Mouse (Mus musculus): ENCODE measurements around the gene Cyp2b13.
"Not testable (repeated sequence)": the region's sequence is repeated elsewhere in the genome, so short reads cannot be mapped to it uniquely, and the experiment has no call there.

The Cyp2b13 gene

DNA sequence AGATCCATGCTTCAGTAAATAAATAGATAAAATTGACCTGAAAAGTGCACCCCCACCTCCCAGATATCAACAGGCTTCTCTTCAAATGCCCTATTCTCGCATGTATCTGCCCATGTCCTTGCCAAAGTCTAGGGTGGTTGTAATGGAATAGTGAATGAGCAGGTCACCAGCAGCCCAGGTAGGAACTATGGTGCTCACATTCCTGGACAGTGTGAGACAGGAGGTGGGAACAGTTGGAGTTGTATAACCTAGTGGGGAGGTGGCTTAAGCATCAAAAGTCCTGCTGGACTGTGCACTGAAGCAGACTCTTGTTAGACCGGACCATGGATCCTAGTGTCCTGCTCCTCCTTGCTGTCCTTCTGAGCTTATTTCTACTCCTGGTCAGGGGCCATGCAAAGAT, at the start of gene Cyp2b13:
TSS of gene Cyp2b13 (plus strand) at position 301 of the 400 bp plus-strand sequence.
- DNase-seq (ENCODE audit: low spot score in 2 of 2), result not testable (repeated sequence)

GRCm38 (mm10) chr7:26019814-26020332, 41.4 kb upstream of the Cyp2b13 start:
- DNase-seq (ENCODE audit: low spot score in 2 of 2), result not testable (repeated sequence)

- not testable (repeated sequence) for DNase-seq (ENCODE audit: low spot score in 2 of 2)
Observed at GRCm38 (mm10) chr7:26054885-26055630, 6.2 kb upstream of the Cyp2b13 start.

DNA sequence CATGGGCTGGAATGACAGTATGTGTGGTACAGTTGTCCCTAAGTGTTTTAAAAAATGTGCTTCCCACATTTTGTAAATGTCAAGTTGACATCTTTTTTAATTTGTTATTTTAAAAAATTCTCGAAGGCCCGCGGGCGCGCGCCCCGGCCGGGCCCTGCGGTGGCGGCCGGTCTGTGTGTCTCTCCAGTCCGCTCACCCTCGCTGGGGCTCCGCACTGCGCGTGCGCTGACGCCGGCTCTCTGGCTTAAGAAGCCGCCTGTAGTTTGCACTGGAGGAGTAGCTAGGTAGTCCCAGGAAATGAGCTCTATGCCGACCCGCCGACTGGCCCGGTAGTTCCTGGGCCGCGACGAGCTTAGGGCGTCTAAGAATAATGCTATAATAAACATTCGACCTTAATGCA, 10.4 kb downstream of the Cyp2b13 start:
- peak in 1 of 2 experiments; percentile 1 for DNase-seq (ENCODE audit: low spot score in 2 of 2)

DNA sequence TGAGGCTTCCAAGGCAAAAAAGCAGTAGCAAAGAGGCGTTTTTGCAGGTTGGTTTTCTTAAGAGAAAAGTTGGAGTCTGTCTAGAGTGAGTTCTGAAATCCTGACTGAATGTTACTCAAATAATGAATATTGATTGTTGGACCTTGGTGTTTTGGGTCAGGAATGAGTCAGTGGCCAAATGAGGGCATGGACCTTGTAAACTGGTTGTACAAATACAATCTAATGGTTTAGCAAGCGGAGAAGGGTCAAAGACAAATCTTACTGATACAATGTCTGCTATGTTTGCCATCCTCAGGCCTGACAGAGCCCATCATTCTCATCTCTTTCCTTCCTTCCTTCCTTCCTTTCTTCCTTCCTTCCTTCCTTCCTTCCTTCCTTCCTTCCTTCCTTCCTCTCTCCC, 21.3 kb downstream of the Cyp2b13 start:
- DNase-seq (ENCODE audit: low spot score in 2 of 2), result no peak

- no peak for DNase-seq (ENCODE audit: low spot score in 2 of 2)
Observed at GRCm38 (mm10) chr7:26087391-26087790, 26.1 kb downstream of the Cyp2b13 start.

DNA sequence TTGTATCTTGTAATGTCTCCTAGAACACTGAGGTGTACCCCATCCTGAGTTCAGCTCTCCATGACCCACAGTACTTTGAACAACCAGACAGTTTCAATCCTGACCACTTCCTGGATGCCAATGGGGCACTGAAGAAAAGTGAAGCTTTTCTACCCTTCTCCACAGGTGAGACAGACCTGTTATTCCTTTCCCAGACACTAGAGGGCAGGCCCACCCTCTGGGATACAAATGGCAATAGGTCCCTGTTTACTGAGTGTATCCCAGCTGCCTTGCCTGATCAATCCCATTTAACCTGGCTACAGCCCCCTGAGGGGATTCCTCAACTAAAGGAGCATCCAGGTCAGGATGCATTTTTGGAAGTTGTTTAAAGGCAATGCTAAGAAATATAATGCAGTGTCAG, 27.3 kb downstream of the Cyp2b13 start:
- DNase-seq (ENCODE audit: low spot score in 2 of 2), result peak; percentile 2 to 6

GRCm38 (mm10) chr7:26139623-26140022, 78.3 kb downstream of the Cyp2b13 start:
- not testable (repeated sequence) for DNase-seq (ENCODE audit: low spot score in 2 of 2)

DNA sequence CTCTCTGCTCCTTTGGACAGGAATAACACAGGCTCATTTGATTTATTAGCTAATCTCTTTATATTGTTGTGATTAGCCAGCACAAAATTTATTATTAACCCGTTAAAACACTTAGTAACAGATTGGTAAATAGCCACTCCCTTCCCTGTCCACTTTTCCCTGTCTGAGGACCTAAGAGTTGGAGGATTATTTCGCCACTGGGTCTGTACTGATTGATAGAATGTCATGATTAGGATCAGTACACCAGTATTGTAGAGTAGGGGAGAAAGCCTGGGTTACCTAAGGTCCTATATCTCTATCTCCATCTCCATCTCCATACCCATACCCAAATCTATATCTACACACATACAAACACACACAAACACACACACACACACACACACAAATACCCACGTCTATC, 82.4 kb downstream of the Cyp2b13 start:
- DNase-seq (ENCODE audit: low spot score in 2 of 2), result not testable (repeated sequence)
